Mouse (Mus musculus) embryonic facial prominence, embryonic 13.5 days (tissue): Measurements from ENCODE around the gene Ywhae. TPM values are rescaled to one million over a fixed set of nuclear protein-coding genes. Genes with fewer than 3 reads are reported as not detected.

Experiments
- ATAC-seq: fragments of 200-750 bp; cut with Nextera tagmentation; 2 replicates; pipeline ENCODE4 v1.8.0; 2017; ENCODE audit warnings: low read depth; ENCODE audit not compliant: insufficient number of reproducible peaks, insufficient read depth, low FRiP score, low TSS enrichment
- H3K27ac ChIP-seq: fragments of 300-500 bp; sonication (generic); 2 replicates; pipeline ENCODE4 v1.5.1; 2015; ENCODE audit warnings: moderate library complexity, mild to moderate bottlenecking, inconsistent platforms
- H3K27me3 ChIP-seq: fragments of 300-500 bp; sonication (generic); 2 replicates; pipeline ENCODE4 v1.6.1; 2015; ENCODE audit warnings: mild to moderate bottlenecking, inconsistent platforms
- H3K36me3 ChIP-seq: fragments of 300-500 bp; sonication (generic); 2 replicates; pipeline ENCODE4 v1.6.1; 2015; ENCODE audit warnings: mild to moderate bottlenecking, inconsistent platforms
- H3K4me1 ChIP-seq: fragments of 300-500 bp; sonication (generic); 2 replicates; pipeline ENCODE4 v1.6.1; 2015; ENCODE audit warnings: inconsistent platforms
- H3K4me2 ChIP-seq: fragments of 300-500 bp; sonication (generic); 2 replicates; pipeline ENCODE4 v1.6.1; 2015; ENCODE audit warnings: moderate library complexity, mild to moderate bottlenecking, inconsistent platforms
- H3K4me3 ChIP-seq: fragments of 300-500 bp; sonication (generic); 2 replicates; pipeline ENCODE4 v1.5.1; 2015; ENCODE audit warnings: mild to moderate bottlenecking, inconsistent platforms
- H3K9ac ChIP-seq: fragments of 300-500 bp; sonication (generic); 2 replicates; pipeline ENCODE4 v1.6.1; 2015; ENCODE audit warnings: mild to moderate bottlenecking, inconsistent platforms
- H3K9me3 ChIP-seq: fragments of 300-500 bp; sonication (generic); 2 replicates; pipeline ENCODE4 v1.6.1; 2016; ENCODE audit warnings: inconsistent platforms
- WGBS: fragments of 180-500 bp; shearing (Covaris S2); methylation state at CpG from one replicate; pipeline ENCODE4 v1.1.7; 2015; ENCODE audit warnings: mixed read lengths; 5-methylcytosine and 5-hydroxymethylcytosine counted together
- polyA plus RNA-seq: library from polyadenylated mRNA; unstranded; fragments of >200 nt; fragmentation: Nextera tagmentation; extraction: Ambion mirVana; gene quantifications from 2 replicates; pipeline ENCODE4 v1.2.1, GENCODE M21; 2015

Gene Ywhae
- polyA plus RNA-seq, 1 experiment from 2014 or later = 992 TPM

- H3K4me2 ChIP-seq = no peak overlapping the region
- no peak overlapping the region for H3K4me3 ChIP-seq
- H3K27me3 ChIP-seq = no peaks in the 10 kb centered on the region
- no peak overlapping the region for H3K9ac ChIP-seq
- 45% methylated on average over 3 of the region's 3 CpGs for whole genome bisulfite sequencing
- H3K36me3 ChIP-seq = peaks cover 36% of the 10 kb centered on the region
- no peaks in the 10 kb centered on the region for H3K9me3 ChIP-seq
- H3K27ac ChIP-seq = no peak overlapping the region
- peaks cover 50% of the 10 kb centered on the region for H3K4me1 ChIP-seq
- no peak for ATAC-seq
Observed at GRCm38 (mm10) chr11:75740204-75740603, 7.5 kb downstream of the Ywhae start.

GRCm38 (mm10) chr11:75741615-75742014 lies 8.9 kb downstream of the Ywhae start:
- H3K27me3 ChIP-seq = no peaks in the 10 kb centered on the region
- H3K27ac ChIP-seq = no peak overlapping the region
- 51% methylated on average over 3 of the region's 3 CpGs for WGBS

GRCm38 (mm10) chr11:75744761-75745160 lies 12.1 kb downstream of the Ywhae start:
- H3K36me3 ChIP-seq = peaks cover 17% of the 10 kb centered on the region
- H3K4me2 ChIP-seq = no peak overlapping the region
- WGBS = 90% methylated on average over 3 of the region's 3 CpGs
- peaks cover 47% of the 10 kb centered on the region for H3K4me1 ChIP-seq
- H3K27ac ChIP-seq = no peak overlapping the region
- no peak for ATAC-seq
- H3K9me3 ChIP-seq = no peaks in the 10 kb centered on the region
- no peaks in the 10 kb centered on the region for H3K27me3 ChIP-seq
- H3K4me3 ChIP-seq = no peak overlapping the region
- no peak overlapping the region for H3K9ac ChIP-seq

More at GRCm38 (mm10) chr11:75741615-75742014, 8.9 kb downstream of the Ywhae start:
- H3K4me3 ChIP-seq = no peak overlapping the region
- peaks cover 36% of the 10 kb centered on the region for H3K36me3 ChIP-seq
- H3K4me2 ChIP-seq = no peak overlapping the region
- H3K4me1 ChIP-seq = peaks cover 41% of the 10 kb centered on the region
- no peaks in the 10 kb centered on the region for H3K9me3 ChIP-seq
- H3K9ac ChIP-seq = no peak overlapping the region
- 0 out of 2 replicates have a peak, but pooled peaks have one; percentile 32 for ATAC-seq

GRCm38 (mm10) chr11:75750537-75750936 lies 17.9 kb downstream of the Ywhae start:
- no peak for ATAC-seq
- WGBS = 78% methylated on average over 1 of the region's 1 CpGs
- Histone ChIP-seq H3K4me1 (peaks cover 28% of the 10 kb centered on the region), H3K9ac (no peak overlapping the region), H3K27ac (no peak overlapping the region), H3K9me3 (no peaks in the 10 kb centered on the region), H3K27me3 (no peaks in the 10 kb centered on the region), H3K36me3 (peaks cover 12% of the 10 kb centered on the region), H3K4me2 (no peak overlapping the region), H3K4me3 (no peak overlapping the region)

GRCm38 (mm10) chr11:75751082-75751481 lies 18.4 kb downstream of the Ywhae start:
- Histone ChIP-seq H3K9ac (no peak overlapping the region), H3K4me2 (no peak overlapping the region), H3K4me1 (peaks cover 25% of the 10 kb centered on the region), H3K27ac (no peak overlapping the region), H3K36me3 (peaks cover 16% of the 10 kb centered on the region), H3K4me3 (no peak overlapping the region), H3K27me3 (no peaks in the 10 kb centered on the region), H3K9me3 (no peaks in the 10 kb centered on the region)
- no peak for ATAC-seq
- WGBS = 78% methylated on average over 4 of the region's 4 CpGs

GRCm38 (mm10) chr11:75756687-75757086 lies 24.0 kb downstream of the Ywhae start:
- no peaks in the 10 kb centered on the region for H3K27me3 ChIP-seq
- no peak overlapping the region for H3K4me2 ChIP-seq
- no peak overlapping the region for H3K27ac ChIP-seq
- peaks cover 67% of the 10 kb centered on the region for H3K36me3 ChIP-seq
- no peak for ATAC-seq
- 83% methylated on average over 8 of the region's 8 CpGs for WGBS
- H3K9me3 ChIP-seq = no peaks in the 10 kb centered on the region
- H3K4me1 ChIP-seq = no peaks in the 10 kb centered on the region
- H3K9ac ChIP-seq = no peak overlapping the region
- H3K4me3 ChIP-seq = no peak overlapping the region

- H3K27me3 ChIP-seq = no peaks in the 10 kb centered on the region
- no peak for ATAC-seq
- no peak overlapping the region for H3K27ac ChIP-seq
- 98% methylated on average over 1 of the region's 1 CpGs for WGBS
- H3K4me3 ChIP-seq = no peak overlapping the region
- H3K36me3 ChIP-seq = peaks cover 65% of the 10 kb centered on the region
- no peak overlapping the region for H3K9ac ChIP-seq
- H3K4me1 ChIP-seq = no peaks in the 10 kb centered on the region
- no peaks in the 10 kb centered on the region for H3K9me3 ChIP-seq
- H3K4me2 ChIP-seq = no peak overlapping the region
Observed at GRCm38 (mm10) chr11:75758553-75758952, 25.9 kb downstream of the Ywhae start.

GRCm38 (mm10) chr11:75760785-75761184 lies 28.1 kb downstream of the Ywhae start:
- H3K4me1 ChIP-seq = no peaks in the 10 kb centered on the region
- no peak overlapping the region for H3K27ac ChIP-seq
- ATAC-seq = no peak
- H3K4me3 ChIP-seq = no peak overlapping the region
- H3K27me3 ChIP-seq = no peaks in the 10 kb centered on the region
- 90% methylated on average over 5 of the region's 5 CpGs for WGBS
- H3K9ac ChIP-seq = no peak overlapping the region
- H3K36me3 ChIP-seq = peaks cover 83% of the 10 kb centered on the region
- H3K9me3 ChIP-seq = no peaks in the 10 kb centered on the region
- H3K4me2 ChIP-seq = no peak overlapping the region

GRCm38 (mm10) chr11:75762708-75763107 lies 30.0 kb downstream of the Ywhae start:
- no peak overlapping the region for H3K4me2 ChIP-seq
- no peaks in the 10 kb centered on the region for H3K4me1 ChIP-seq
- H3K9ac ChIP-seq = no peak overlapping the region
- no peak overlapping the region for H3K27ac ChIP-seq
- H3K4me3 ChIP-seq = no peak overlapping the region
- no peaks in the 10 kb centered on the region for H3K27me3 ChIP-seq
- ATAC-seq = no peak
- H3K9me3 ChIP-seq = no peaks in the 10 kb centered on the region
- WGBS = 75% methylated on average over 2 of the region's 2 CpGs
- H3K36me3 ChIP-seq = peaks cover 82% of the 10 kb centered on the region

GRCm38 (mm10) chr11:75764521-75765023 lies 31.9 kb downstream of the Ywhae start:
- ATAC-seq = no peak
- Histone ChIP-seq H3K4me2 (no peak overlapping the region), H3K9ac (no peak overlapping the region), H3K27ac (no peak overlapping the region), H3K36me3 (peaks cover 68% of the 10 kb centered on the region), H3K9me3 (no peaks in the 10 kb centered on the region), H3K4me1 (no peaks in the 10 kb centered on the region), H3K4me3 (no peak overlapping the region), H3K27me3 (no peaks in the 10 kb centered on the region)
- 81% methylated on average over 4 of the region's 4 CpGs for WGBS

- Histone ChIP-seq H3K27me3 (no peaks in the 10 kb centered on the region), H3K27ac (no peak overlapping the region), H3K4me1 (no peaks in the 10 kb centered on the region), H3K4me2 (no peak overlapping the region), H3K9ac (no peak overlapping the region), H3K9me3 (no peaks in the 10 kb centered on the region), H3K4me3 (no peak overlapping the region), H3K36me3 (peaks cover 62% of the 10 kb centered on the region)
- WGBS = 75% methylated on average over 8 of the region's 8 CpGs
- ATAC-seq = no peak
Observed at GRCm38 (mm10) chr11:75765161-75765560, 32.5 kb downstream of the Ywhae start.

- H3K4me3 ChIP-seq = no peak overlapping the region
- no peak for ATAC-seq
- H3K9me3 ChIP-seq = no peaks in the 10 kb centered on the region
- H3K9ac ChIP-seq = no peak overlapping the region
- no peaks in the 10 kb centered on the region for H3K27me3 ChIP-seq
- H3K4me1 ChIP-seq = no peaks in the 10 kb centered on the region
- no peak overlapping the region for H3K27ac ChIP-seq
- no peak overlapping the region for H3K4me2 ChIP-seq
- 60% methylated on average over 2 of the region's 2 CpGs for WGBS
- H3K36me3 ChIP-seq = peaks cover 54% of the 10 kb centered on the region
Observed at GRCm38 (mm10) chr11:75767014-75767413, 34.3 kb downstream of the Ywhae start.
